Mouse (Mus musculus) heart, embryonic 14.5 days (tissue): ENCODE results near the gene Ube2a. TPM values are rescaled to one million over a fixed set of nuclear protein-coding genes. Genes with fewer than 3 reads are reported as not detected.
"Not testable (repeated sequence)": the region's sequence is repeated elsewhere in the genome, so short reads cannot be mapped to it uniquely, and the experiment has no call there.

Experiments used
- ATAC-seq: fragments of 200-750 bp; cut with Nextera tagmentation; 2 replicates; pipeline ENCODE4 v1.8.0; 2017; ENCODE audit warnings: low read depth, moderate TSS enrichment; ENCODE audit not compliant: insufficient number of reproducible peaks, insufficient read depth, low FRiP score
- H3K27ac ChIP-seq, 2 experiments: fragments of 200-500 bp in 1 of 2; fragments of 300-500 bp in 1 of 2; sonication (generic) in 1 of 2; replicated peaks in 1 of 2; 2 replicates each; pipeline ENCODE4 v1.5.1; 2012 to 2014; ENCODE audit warnings: low read depth in 2 of 2, low read length in 2 of 2, control low read depth in 1 of 2, mild to moderate bottlenecking in 1 of 2, mixed read lengths in 1 of 2; ENCODE audit not compliant: control insufficient read depth in 1 of 2, insufficient read depth in 1 of 2
- H3K27me3 ChIP-seq: fragments of 300-500 bp; sonication (generic); 2 replicates; pipeline ENCODE4 v1.6.1; 2014; ENCODE audit warnings: mild to moderate bottlenecking, low read length, control low read depth; ENCODE audit not compliant: control insufficient read depth, insufficient read depth
- H3K36me3 ChIP-seq: fragments of 300-500 bp; sonication (generic); 2 replicates; pipeline ENCODE4 v1.6.1; 2014; ENCODE audit warnings: mild to moderate bottlenecking, control low read depth, low read length, mixed read lengths; ENCODE audit not compliant: control insufficient read depth, insufficient read depth
- H3K4me1 ChIP-seq, 2 experiments: fragments of 200-500 bp in 1 of 2; fragments of 300-500 bp in 1 of 2; sonication (generic) in 1 of 2; 2 replicates each; pipeline ENCODE4 v1.6.1; 2012 to 2014; ENCODE audit warnings: low read length in 2 of 2, control low read depth in 1 of 2, mixed read lengths in 1 of 2; ENCODE audit not compliant: control insufficient read depth in 2 of 2, insufficient read depth in 2 of 2
- H3K4me2 ChIP-seq: fragments of 300-500 bp; sonication (generic); 2 replicates; pipeline ENCODE4 v1.6.1; 2014; ENCODE audit warnings: mild to moderate bottlenecking, low read length
- H3K4me3 ChIP-seq, 2 experiments: fragments of 200-500 bp in 1 of 2; fragments of 300-500 bp in 1 of 2; sonication (generic) in 1 of 2; 2 replicates each; pipeline ENCODE4 v1.5.1; 2012 to 2014; ENCODE audit warnings: low read length in 2 of 2, mild to moderate bottlenecking in 2 of 2, control low read depth in 1 of 2, low read depth in 1 of 2, moderate library complexity in 1 of 2; ENCODE audit not compliant: control insufficient read depth in 1 of 2, insufficient read depth in 1 of 2
- H3K9ac ChIP-seq: fragments of 300-500 bp; sonication (generic); 2 replicates; pipeline ENCODE4 v1.6.1; 2014; ENCODE audit warnings: mild to moderate bottlenecking, low read length
- H3K9me3 ChIP-seq: fragments of 300-500 bp; sonication (generic); 2 replicates; pipeline ENCODE4 v1.6.1; 2016; ENCODE audit warnings: low read length, control low read depth; ENCODE audit not compliant: control insufficient read depth
- WGBS: fragments of 180-500 bp; shearing (Covaris S2); extraction: QIAGEN DNeasy Blood & Tissue Kit; methylation state at CpG from one replicate; pipeline ENCODE4 v1.1.7; 2014; 5-methylcytosine and 5-hydroxymethylcytosine counted together
- polyA plus RNA-seq: library from polyadenylated mRNA; unstranded; fragments of >200 nt; fragmentation: Nextera tagmentation; extraction: Ambion mirVana; gene quantifications from 2 replicates; pipeline ENCODE4 v1.2.1, GENCODE M21; 2014

The Ube2a gene
- polyA plus RNA-seq, 1 experiment from 2014 or later: 162 TPM

DNA sequence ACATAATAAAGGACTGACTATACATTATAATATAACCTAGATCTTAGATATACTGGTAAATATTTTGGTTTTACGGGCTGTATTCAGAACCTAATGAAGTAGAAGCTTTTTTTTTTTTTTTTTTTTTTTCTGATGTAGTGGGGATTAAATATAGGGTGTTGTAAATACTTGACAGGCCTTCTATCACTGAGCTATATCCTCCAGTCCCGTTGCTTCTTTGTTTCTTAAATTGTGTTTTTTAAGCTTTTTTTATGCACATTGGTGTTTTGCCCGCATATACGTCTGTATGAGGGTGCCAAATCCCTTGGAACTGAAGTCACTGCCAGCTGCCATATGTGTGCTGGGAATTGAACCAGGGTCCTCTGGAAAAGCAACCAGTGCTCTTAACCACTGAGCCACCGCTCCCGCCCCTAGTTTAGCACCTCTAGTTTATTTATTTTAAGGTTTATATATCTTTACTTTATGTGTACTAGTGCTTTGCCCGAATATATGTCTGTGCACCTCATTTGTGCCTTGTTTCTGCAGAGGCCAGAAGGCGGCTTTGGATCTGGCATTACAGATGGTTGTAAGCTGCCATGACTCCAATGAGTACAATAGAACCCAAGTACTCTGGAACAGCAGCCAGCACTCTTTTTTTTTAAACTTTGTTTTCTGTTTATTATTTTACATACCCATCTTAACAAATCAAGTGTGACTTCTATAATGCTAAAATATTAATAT lies 8.9 kb upstream of the Ube2a start:
- peaks cover 0 to 6% of the 10 kb centered on the region in 2 experiments; a peak in 1 of 4 replicates for H3K4me1 ChIP-seq
- H3K9me3 ChIP-seq: no peaks in the 10 kb centered on the region
- peak overlapping the region; percentile 42 to 59; a peak in 3 of 4 replicates for H3K4me3 ChIP-seq
- peak overlapping the region; percentile 55 for H3K4me2 ChIP-seq
- no peaks in the 10 kb centered on the region for H3K27me3 ChIP-seq
- H3K9ac ChIP-seq: peak overlapping the region; percentile 70
- ATAC-seq: no peak
- H3K36me3 ChIP-seq: no peaks in the 10 kb centered on the region
- 48% methylated on average over 8 of the region's 8 CpGs for WGBS
- peak overlapping the region in 1 of 2 experiments; percentile 68; a peak in 1 of 4 replicates for H3K27ac ChIP-seq

- Histone ChIP-seq H3K27ac (no peak overlapping the region), H3K27me3 (no peaks in the 10 kb centered on the region), H3K9me3 (no peaks in the 10 kb centered on the region), H3K36me3 (no peaks in the 10 kb centered on the region), H3K4me2 (no peak overlapping the region), H3K4me1 (no peaks in the 10 kb centered on the region), H3K9ac (no peak overlapping the region), H3K4me3 (no peak overlapping the region)
- 57% methylated on average over 3 of the region's 3 CpGs for WGBS
- no peak for ATAC-seq
These were observed 3.3 kb upstream of the Ube2a start for GRCm38 (mm10) chrX:36870372-36870771.

GRCm38 (mm10) chrX:36874178-36874696 lies 537 bp downstream of the Ube2a start:
- Histone ChIP-seq H3K4me1 (0 out of 4 replicates have a peak, but pooled peaks cover 0 to 3% of the 10 kb centered on the region in 2 experiments), H3K36me3 (0 out of 2 replicates have a peak, but pooled peaks cover 7% of the 10 kb centered on the region), H3K27ac (peak overlapping the region; percentile 71 to 80), H3K9ac (peak overlapping the region; percentile 88), H3K27me3 (no peaks in the 10 kb centered on the region), H3K9me3 (no peaks in the 10 kb centered on the region), H3K4me2 (peak overlapping the region; percentile 62), H3K4me3 (peak overlapping the region; percentile 78 to 90)
- ATAC-seq: peak; percentile 90
- WGBS: 12% methylated on average over 57 of the region's 57 CpGs

GRCm38 (mm10) chrX:36874704-36875128 lies 1.0 kb downstream of the Ube2a start:
- peak overlapping the region; percentile 62 for H3K4me2 ChIP-seq
- H3K4me3 ChIP-seq: peak overlapping the region; percentile 78 to 90
- peak overlapping the region; percentile 71 to 80 for H3K27ac ChIP-seq
- no peaks in the 10 kb centered on the region for H3K27me3 ChIP-seq
- peak; percentile 32; the same call in 1 of the 2 replicates for ATAC-seq
- 0 out of 4 replicates have a peak, but pooled peaks cover 0 to 3% of the 10 kb centered on the region in 2 experiments for H3K4me1 ChIP-seq
- peak overlapping the region; percentile 88 for H3K9ac ChIP-seq
- H3K9me3 ChIP-seq: no peaks in the 10 kb centered on the region
- 12% methylated on average over 36 of the region's 36 CpGs for WGBS
- H3K36me3 ChIP-seq: 0 out of 2 replicates have a peak, but pooled peaks cover 8% of the 10 kb centered on the region

DNA sequence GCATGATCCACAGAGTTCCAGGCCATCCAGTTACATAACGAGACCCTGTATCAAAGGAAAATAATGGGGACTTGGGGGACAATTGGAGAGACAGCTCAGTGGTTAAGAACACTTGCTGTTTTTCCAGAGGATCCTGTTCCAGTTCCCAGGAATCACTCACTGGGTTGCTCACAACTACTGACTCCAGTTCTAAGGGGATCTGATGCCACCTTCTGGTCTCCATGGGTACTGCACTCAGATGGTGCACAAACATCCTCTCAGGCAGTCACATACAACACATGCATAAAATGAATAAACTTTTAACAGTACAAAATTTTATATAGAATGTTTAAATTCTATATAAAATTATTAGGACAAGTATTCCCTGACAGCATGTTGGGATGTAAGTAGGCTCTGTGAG lies 11.0 kb downstream of the Ube2a start:
- H3K4me3 ChIP-seq: no peak overlapping the region
- no peak overlapping the region for H3K27ac ChIP-seq
- no peaks in the 10 kb centered on the region for H3K4me1 ChIP-seq
- 85% methylated on average over 1 of the region's 1 CpGs for WGBS
- ATAC-seq: no peak
- no peaks in the 10 kb centered on the region for H3K27me3 ChIP-seq
- H3K9ac ChIP-seq: no peak overlapping the region
- peaks cover 29% of the 10 kb centered on the region for H3K36me3 ChIP-seq
- no peaks in the 10 kb centered on the region for H3K9me3 ChIP-seq
- no peak overlapping the region for H3K4me2 ChIP-seq

DNA sequence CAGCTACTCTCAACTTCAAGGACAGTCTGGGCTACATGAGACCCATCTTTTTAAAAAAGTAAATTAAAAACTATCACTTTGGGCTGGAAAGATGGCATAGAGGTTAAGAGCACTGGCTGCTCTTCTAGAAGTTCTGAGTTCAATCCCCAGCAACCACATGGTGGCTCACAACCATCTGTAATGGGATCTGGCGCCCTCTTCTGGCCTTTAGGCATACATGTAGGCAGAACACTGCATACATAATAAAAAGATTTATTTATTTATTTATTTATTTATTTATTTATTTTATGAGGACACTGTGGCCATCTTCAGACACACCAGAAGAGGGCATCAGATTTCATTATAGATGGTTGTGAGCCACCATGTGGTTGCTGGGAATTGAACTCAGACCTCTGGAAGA lies 25.2 kb downstream of the Ube2a start:
- not testable (repeated sequence) for H3K36me3 ChIP-seq, ATAC-seq, H3K27ac ChIP-seq, H3K9ac ChIP-seq, H3K4me2 ChIP-seq, H3K4me3 ChIP-seq, H3K9me3 ChIP-seq, H3K27me3 ChIP-seq, H3K4me1 ChIP-seq
- WGBS: 29% methylated on average over 1 of the region's 1 CpGs

GRCm38 (mm10) chrX:36901655-36902054 lies 28.0 kb downstream of the Ube2a start:
- no peak overlapping the region for H3K9ac ChIP-seq
- ATAC-seq: no peak
- no peak overlapping the region for H3K27ac ChIP-seq
- no peaks in the 10 kb centered on the region for H3K27me3 ChIP-seq
- peak overlapping the region in 1 of 2 experiments; percentile 42; a peak in 2 of 4 replicates for H3K4me3 ChIP-seq
- H3K4me1 ChIP-seq: peaks cover 0 to 3% of the 10 kb centered on the region in 2 experiments; a peak in 1 of 4 replicates
- H3K4me2 ChIP-seq: peak overlapping the region; percentile 64
- no peaks in the 10 kb centered on the region for H3K36me3 ChIP-seq
- WGBS: 48% methylated on average over 3 of the region's 3 CpGs
- no peaks in the 10 kb centered on the region for H3K9me3 ChIP-seq
